Mouse (Mus musculus) right cerebral cortex, postnatal 10 days (tissue): Measurements from ENCODE around the gene 1190007I07Rik.
A peak's percentile ranks its signal among the peaks of the same experiment; 100 is the strongest.
"Not testable (repeated sequence)": the region's sequence is repeated elsewhere in the genome, so short reads cannot be mapped to it uniquely, and the experiment has no call there.

Experiments
- DNase-seq, 2 experiments: peaks; one replicate each; pipeline ENCODE4 v3.0.0; 2021; ENCODE audit warnings: low spot score in 2 of 2

1190007I07Rik gene

DNA sequence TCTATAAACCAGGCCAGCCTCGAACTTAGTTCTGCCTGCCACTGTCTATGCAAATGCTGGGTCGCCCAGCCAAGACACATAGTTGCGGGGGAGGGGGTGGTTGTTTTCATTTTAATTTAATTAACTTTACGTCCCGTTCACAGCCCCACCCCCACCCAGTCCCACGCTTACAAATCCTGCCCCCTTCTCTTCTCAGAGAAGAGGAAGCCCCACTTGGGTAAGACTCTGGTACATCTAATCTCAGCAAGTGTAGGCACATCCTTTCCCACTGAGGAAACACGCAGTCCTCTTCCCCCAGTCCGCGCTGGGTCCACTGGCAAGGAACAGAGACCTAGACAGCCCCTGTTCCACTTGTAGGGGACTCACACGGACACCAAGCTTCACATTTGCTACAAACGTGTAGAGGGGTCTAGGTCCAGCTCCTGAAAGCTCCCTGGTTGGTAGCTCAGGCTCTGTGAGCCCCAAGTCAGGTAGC lies 6.1 kb upstream of the 1190007I07Rik start:
- peak in 1 of 2 experiments; percentile 47 for DNase-seq

DNA sequence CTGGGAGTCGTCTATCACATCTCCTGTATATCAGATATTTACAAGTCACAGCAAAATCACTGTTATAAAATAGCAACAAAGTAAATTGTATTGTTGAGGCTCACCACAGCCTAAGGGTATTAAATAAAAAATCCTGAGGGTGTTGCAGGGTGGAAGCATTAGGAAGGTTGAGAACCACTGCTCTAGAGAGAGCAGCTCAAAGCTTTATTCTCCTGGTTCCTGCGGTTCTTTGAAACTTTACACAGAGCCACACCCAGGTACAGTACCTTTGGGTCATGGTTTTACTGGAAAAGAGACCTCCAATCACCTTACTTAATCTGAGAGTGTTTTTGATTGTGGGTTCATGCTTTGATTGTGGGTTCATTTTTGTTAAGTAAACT lies 515 bp upstream of the 1190007I07Rik start:
- DNase-seq = not testable (repeated sequence)

DNA sequence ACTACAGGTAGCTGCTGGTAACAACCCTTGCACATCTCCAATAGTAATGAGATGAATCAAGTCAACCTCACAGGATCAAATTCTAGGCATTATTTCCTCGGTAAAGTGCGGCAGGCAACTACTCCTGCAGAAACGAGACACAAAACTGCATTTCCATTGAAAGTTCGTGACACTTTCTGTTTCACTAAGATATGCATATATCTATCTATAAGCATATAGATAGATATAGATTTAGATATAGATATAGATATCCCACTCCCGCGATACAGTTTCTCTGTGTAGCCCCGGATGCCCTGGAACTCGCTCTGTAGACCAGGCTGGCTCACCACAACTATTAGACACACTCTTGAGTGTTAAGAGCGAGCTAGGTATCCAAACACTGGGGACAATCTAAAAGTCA lies 793 bp downstream of the 1190007I07Rik start:
- no peak for DNase-seq

DNA sequence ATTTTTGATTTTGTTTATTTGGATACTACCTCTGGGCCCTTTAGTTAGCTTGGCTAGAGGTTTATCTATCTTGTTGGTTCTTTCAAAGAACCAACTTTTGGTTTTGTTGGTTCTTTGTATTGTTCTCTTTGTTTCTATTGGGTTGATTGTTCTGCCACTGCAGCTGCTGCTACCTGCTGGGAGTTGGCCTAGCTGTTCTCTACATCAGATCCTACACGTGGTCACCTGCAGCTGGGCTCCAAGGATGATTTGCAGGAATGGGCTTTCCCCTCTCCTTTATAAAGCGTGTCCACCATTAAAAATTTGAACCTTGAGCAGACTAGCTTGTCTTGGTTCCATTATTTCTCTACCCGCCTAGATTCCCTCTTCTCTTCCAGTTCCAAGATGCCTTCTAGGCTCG lies 28.6 kb downstream of the 1190007I07Rik start:
- not testable (repeated sequence) for DNase-seq

DNA sequence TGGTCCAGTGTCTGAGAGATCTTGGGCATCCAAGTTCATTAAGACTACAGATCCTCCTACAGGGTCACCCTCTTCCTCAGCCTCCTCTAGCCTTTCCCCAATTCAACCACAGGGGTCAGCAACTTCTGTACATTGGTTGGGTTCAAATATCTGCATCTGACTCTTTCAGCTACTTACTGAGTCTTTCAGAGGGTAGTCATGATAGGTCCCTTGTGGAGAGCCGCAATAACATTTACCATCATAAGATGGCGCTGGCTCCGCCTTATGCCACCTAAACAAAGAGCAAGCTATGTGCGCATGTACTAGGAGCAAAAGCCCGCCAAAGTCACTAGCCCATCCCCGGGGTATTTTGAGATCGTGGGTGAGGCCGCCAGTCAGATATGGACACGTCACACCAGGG lies 33.4 kb downstream of the 1190007I07Rik start:
- DNase-seq = not testable (repeated sequence)

DNA sequence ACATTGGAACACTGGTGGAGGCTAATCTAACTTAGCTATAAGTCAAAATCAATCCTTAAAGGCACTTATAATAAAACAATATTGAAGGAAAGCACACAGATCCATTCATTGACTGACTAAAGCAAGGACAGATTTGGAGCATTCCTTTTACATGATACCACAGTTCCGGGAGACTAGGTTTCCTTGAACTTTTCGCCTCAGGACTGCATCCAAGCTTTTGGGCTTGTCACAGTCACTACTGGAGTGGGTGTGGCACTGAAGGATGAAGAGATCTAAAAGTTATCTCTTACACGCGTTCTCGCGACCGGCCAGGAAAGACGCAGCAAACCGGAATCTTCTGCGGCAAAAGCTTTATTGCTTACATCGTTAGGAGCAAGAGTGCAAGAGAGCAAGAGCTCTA lies 51.9 kb downstream of the 1190007I07Rik start:
- DNase-seq = not testable (repeated sequence)
